Mouse (Mus musculus): ENCODE measurements around the gene Apoe. TPM values are rescaled to one million over a fixed set of nuclear protein-coding genes. Genes with fewer than 3 reads are reported as not detected.

Apoe gene
- polyA plus RNA-seq, 1 experiment from 2014 or later, result 686 TPM

- H3K4me2 ChIP-seq (ENCODE audit: low read length), result no peak overlapping the region
- WGBS, result 92% methylated on average over 5 of the region's 5 CpGs
- H3K9me3 ChIP-seq (replicated peaks; ENCODE audit: control insufficient read depth, low read length, poor library complexity, severe bottlenecking), result no peaks in the 10 kb centered on the region; the same call in 1 of the 2 replicates
Observed at GRCm38 (mm10) chr7:19718297-19718952, 19.4 kb upstream of the Apoe start.

GRCm38 (mm10) chr7:19717346-19717745 is 18.4 kb upstream of the Apoe start:
- H3K27me3 ChIP-seq (ENCODE audit: control insufficient read depth, insufficient read depth, low read depth, low read length), result no peaks in the 10 kb centered on the region
- no peak overlapping the region for H3K9ac ChIP-seq (ENCODE audit: low read depth, low read length)
- H3K4me3 ChIP-seq (ENCODE audit: low read depth, low read length), result no peak overlapping the region
- no peak for ATAC-seq
- peaks cover 19% of the 10 kb centered on the region for H3K4me1 ChIP-seq (ENCODE audit: control insufficient read depth, insufficient read depth, low read length)
- no peak overlapping the region for H3K27ac ChIP-seq (ENCODE audit: low read length)
- H3K4me2 ChIP-seq (ENCODE audit: low read length), result no peak overlapping the region
- 96% methylated on average over 4 of the region's 4 CpGs for WGBS
- peaks cover 9% of the 10 kb centered on the region for H3K36me3 ChIP-seq (ENCODE audit: control insufficient read depth, insufficient read depth, low read length)
- H3K9me3 ChIP-seq (replicated peaks; ENCODE audit: control insufficient read depth, low read length, poor library complexity, severe bottlenecking), result no peaks in the 10 kb centered on the region; the same call in 1 of the 2 replicates

More at GRCm38 (mm10) chr7:19718297-19718952, 19.4 kb upstream of the Apoe start:
- no peaks in the 10 kb centered on the region for H3K27me3 ChIP-seq (ENCODE audit: control insufficient read depth, insufficient read depth, low read depth, low read length)
- no peak for ATAC-seq
- H3K9ac ChIP-seq (ENCODE audit: low read depth, low read length), result no peak overlapping the region
- no peak overlapping the region for H3K27ac ChIP-seq (ENCODE audit: low read length)
- no peak overlapping the region for H3K4me3 ChIP-seq (ENCODE audit: low read depth, low read length)
- peaks cover 8% of the 10 kb centered on the region for H3K36me3 ChIP-seq (ENCODE audit: control insufficient read depth, insufficient read depth, low read length)
- H3K4me1 ChIP-seq (ENCODE audit: control insufficient read depth, insufficient read depth, low read length), result peaks cover 18% of the 10 kb centered on the region

- Histone ChIP-seq H3K4me3 (ENCODE audit: low read depth, low read length) (no peak overlapping the region), H3K27me3 (ENCODE audit: control insufficient read depth, insufficient read depth, low read depth, low read length) (no peaks in the 10 kb centered on the region), H3K9ac (ENCODE audit: low read depth, low read length) (peak overlapping the region; percentile 16; the same call in 1 of the 2 replicates), H3K4me1 (ENCODE audit: control insufficient read depth, insufficient read depth, low read length) (peaks cover 19% of the 10 kb centered on the region), H3K9me3 (replicated peaks; ENCODE audit: control insufficient read depth, low read length, poor library complexity, severe bottlenecking) (no peaks in the 10 kb centered on the region; the same call in 1 of the 2 replicates), H3K27ac (ENCODE audit: low read length) (peak overlapping the region; percentile 92), H3K4me2 (ENCODE audit: low read length) (peak overlapping the region; percentile 74), H3K36me3 (ENCODE audit: control insufficient read depth, insufficient read depth, low read length) (peaks cover 9% of the 10 kb centered on the region)
- 91% methylated on average over 2 of the region's 2 CpGs for WGBS
- no peak for ATAC-seq
Observed at GRCm38 (mm10) chr7:19716822-19717221, 17.8 kb upstream of the Apoe start.

GRCm38 (mm10) chr7:19716055-19716682 is 17.2 kb upstream of the Apoe start:
- Histone ChIP-seq H3K27me3 (ENCODE audit: control insufficient read depth, insufficient read depth, low read depth, low read length) (no peaks in the 10 kb centered on the region), H3K4me1 (ENCODE audit: control insufficient read depth, insufficient read depth, low read length) (peaks cover 19% of the 10 kb centered on the region), H3K36me3 (ENCODE audit: control insufficient read depth, insufficient read depth, low read length) (peaks cover 9% of the 10 kb centered on the region), H3K27ac (ENCODE audit: low read length) (peak overlapping the region; percentile 92), H3K9me3 (replicated peaks; ENCODE audit: control insufficient read depth, low read length, poor library complexity, severe bottlenecking) (no peaks in the 10 kb centered on the region; the same call in 1 of the 2 replicates), H3K4me3 (ENCODE audit: low read depth, low read length) (peak overlapping the region; percentile 44), H3K9ac (ENCODE audit: low read depth, low read length) (peak overlapping the region; percentile 61), H3K4me2 (ENCODE audit: low read length) (peak overlapping the region; percentile 74)
- no peak for ATAC-seq
- 6% methylated on average over 18 of the region's 18 CpGs for WGBS

GRCm38 (mm10) chr7:19715239-19716054 is 16.5 kb upstream of the Apoe start, which contains the start of gene Tomm40:
Tomm40 (minus strand) TSS chr7:19715438.
- ATAC-seq, result peak; percentile 98
- peak within 1 kb of the TSS; percentile 96 for H3K4me2 ChIP-seq (ENCODE audit: low read length)
- peak within 1 kb of the TSS; percentile 93 for H3K4me3 ChIP-seq (ENCODE audit: low read depth, low read length)
- peaks cover 19% of the 10 kb centered on the region for H3K4me1 ChIP-seq (ENCODE audit: control insufficient read depth, insufficient read depth, low read length)
- peaks cover 13% of the 10 kb centered on the region for H3K36me3 ChIP-seq (ENCODE audit: control insufficient read depth, insufficient read depth, low read length)
- H3K9me3 ChIP-seq (replicated peaks; ENCODE audit: control insufficient read depth, low read length, poor library complexity, severe bottlenecking), result no peaks in the 10 kb centered on the region
- under 1% methylated on average over 58 of the region's 59 CpGs for WGBS
- no peaks in the 10 kb centered on the region for H3K27me3 ChIP-seq (ENCODE audit: control insufficient read depth, insufficient read depth, low read depth, low read length)
- peak within 1 kb of the TSS; percentile 92 for H3K27ac ChIP-seq (ENCODE audit: low read length)
- H3K9ac ChIP-seq (ENCODE audit: low read depth, low read length), result peak within 1 kb of the TSS; percentile 97

DNA sequence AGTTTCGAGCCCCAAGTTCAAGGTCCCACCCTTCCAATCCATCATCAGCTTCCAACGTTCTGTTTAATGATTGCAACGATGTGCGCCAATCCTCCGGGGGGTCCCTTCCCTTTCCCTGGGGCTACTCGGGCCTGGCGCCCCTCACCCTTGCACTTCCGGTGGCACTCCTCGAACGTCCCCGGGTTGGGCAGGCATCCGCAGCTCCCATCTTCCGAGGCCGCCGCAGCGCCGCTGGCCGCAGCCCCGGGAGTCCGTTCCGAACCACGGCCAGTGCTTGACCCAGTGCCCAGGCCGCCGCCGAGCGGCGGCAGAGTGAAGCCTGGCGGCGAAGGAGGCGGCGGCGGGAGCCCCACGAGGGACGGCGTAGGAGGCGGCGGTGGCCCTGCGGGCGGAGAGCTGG is 15.8 kb upstream of the Apoe start:
- Histone ChIP-seq H3K9ac (ENCODE audit: low read depth, low read length) (peak overlapping the region; percentile 97), H3K27me3 (ENCODE audit: control insufficient read depth, insufficient read depth, low read depth, low read length) (no peaks in the 10 kb centered on the region), H3K36me3 (ENCODE audit: control insufficient read depth, insufficient read depth, low read length) (peaks cover 15% of the 10 kb centered on the region), H3K4me3 (ENCODE audit: low read depth, low read length) (peak overlapping the region; percentile 93), H3K4me1 (ENCODE audit: control insufficient read depth, insufficient read depth, low read length) (peaks cover 19% of the 10 kb centered on the region), H3K4me2 (ENCODE audit: low read length) (peak overlapping the region; percentile 96), H3K27ac (ENCODE audit: low read length) (peak overlapping the region; percentile 73), H3K9me3 (replicated peaks; ENCODE audit: control insufficient read depth, low read length, poor library complexity, severe bottlenecking) (no peaks in the 10 kb centered on the region)
- no peak for ATAC-seq
- WGBS, result under 1% methylated on average over 33 of the region's 39 CpGs

GRCm38 (mm10) chr7:19713598-19713997 is 14.6 kb upstream of the Apoe start:
- Histone ChIP-seq H3K4me1 (ENCODE audit: control insufficient read depth, insufficient read depth, low read length) (peaks cover 19% of the 10 kb centered on the region), H3K4me3 (ENCODE audit: low read depth, low read length) (no peak overlapping the region)
- 84% methylated on average over 9 of the region's 9 CpGs for WGBS

GRCm38 (mm10) chr7:19713196-19713595 is 14.2 kb upstream of the Apoe start:
- no peak overlapping the region for H3K4me3 ChIP-seq (ENCODE audit: low read depth, low read length)
- H3K27me3 ChIP-seq (ENCODE audit: control insufficient read depth, insufficient read depth, low read depth, low read length), result no peaks in the 10 kb centered on the region
- ATAC-seq, result no peak
- 57% methylated on average over 4 of the region's 4 CpGs for WGBS
- H3K4me2 ChIP-seq (ENCODE audit: low read length), result no peak overlapping the region
- peaks cover 29% of the 10 kb centered on the region for H3K36me3 ChIP-seq (ENCODE audit: control insufficient read depth, insufficient read depth, low read length)
- no peak overlapping the region for H3K27ac ChIP-seq (ENCODE audit: low read length)
- no peak overlapping the region for H3K9ac ChIP-seq (ENCODE audit: low read depth, low read length)
- H3K4me1 ChIP-seq (ENCODE audit: control insufficient read depth, insufficient read depth, low read length), result peaks cover 19% of the 10 kb centered on the region
- no peaks in the 10 kb centered on the region for H3K9me3 ChIP-seq (replicated peaks; ENCODE audit: control insufficient read depth, low read length, poor library complexity, severe bottlenecking)

More at GRCm38 (mm10) chr7:19713598-19713997, 14.6 kb upstream of the Apoe start:
- Histone ChIP-seq H3K36me3 (ENCODE audit: control insufficient read depth, insufficient read depth, low read length) (peaks cover 26% of the 10 kb centered on the region), H3K27me3 (ENCODE audit: control insufficient read depth, insufficient read depth, low read depth, low read length) (no peaks in the 10 kb centered on the region), H3K9ac (ENCODE audit: low read depth, low read length) (no peak overlapping the region), H3K4me2 (ENCODE audit: low read length) (no peak overlapping the region), H3K9me3 (replicated peaks; ENCODE audit: control insufficient read depth, low read length, poor library complexity, severe bottlenecking) (no peaks in the 10 kb centered on the region), H3K27ac (ENCODE audit: low read length) (no peak overlapping the region)
- ATAC-seq, result no peak

Measured in midbrain, embryonic 16.5 days (tissue).